Mouse (Mus musculus) embryonic fibroblast, embryonic 13.5 days (primary cell): ENCODE results near the gene Fut9. TPM values are rescaled to one million over a fixed set of nuclear protein-coding genes. Genes with fewer than 3 reads are reported as not detected.

Source experiments
- H3K27ac ChIP-seq: 2 replicates; pipeline ENCODE4 v1.5.1; 2012; ENCODE audit warnings: low read length, control low read depth, inconsistent platforms; ENCODE audit not compliant: insufficient read depth
- H3K4me1 ChIP-seq: 2 replicates; pipeline ENCODE4 v1.6.1; 2011; ENCODE audit warnings: low read length; ENCODE audit not compliant: control insufficient read depth, insufficient read depth
- H3K4me3 ChIP-seq: 2 replicates; pipeline ENCODE4 v1.5.1; 2011; ENCODE audit warnings: mild to moderate bottlenecking, control low read depth, low read length; ENCODE audit not compliant: insufficient read depth
- CTCF ChIP-seq: IDR thresholded peaks from 2 replicates; pipeline ENCODE4 v1.5.1; 2011; ENCODE audit warnings: mild to moderate bottlenecking, control low read depth, low read length, moderate library complexity, borderline replicate concordance; ENCODE audit not compliant: insufficient read depth
- POLR2A ChIP-seq: IDR thresholded peaks from 2 replicates; pipeline ENCODE4 v1.6.1; 2011; ENCODE audit warnings: low read depth, mild to moderate bottlenecking, control low read depth, low read length, moderate library complexity
- polyA plus RNA-seq: library from polyadenylated mRNA; stranded (reverse); fragments of >200 nt; gene quantifications from 2 replicates; pipeline ENCODE4 v1.2.4, GENCODE M21; 2011; ENCODE audit warnings: low read depth; ENCODE audit not compliant: missing spikeins, insufficient read length

The Fut9 gene
- polyA plus RNA-seq, 1 experiment = 0.05 TPM

- no peaks in the 10 kb centered on the region for H3K4me1 ChIP-seq
- H3K27ac ChIP-seq = no peak overlapping the region
- TF ChIP-seq POLR2A (no peak), CTCF (no peak)
- H3K4me3 ChIP-seq = no peak overlapping the region
Observed at GRCm38 (mm10) chr4:25613426-25613825, 186.6 kb downstream of the Fut9 start.

GRCm38 (mm10) chr4:25610481-25610880 is 189.6 kb downstream of the Fut9 start:
- TF ChIP-seq POLR2A (no peak), CTCF (no peak)
- Histone ChIP-seq H3K4me3 (no peak overlapping the region), H3K4me1 (no peaks in the 10 kb centered on the region), H3K27ac (no peak overlapping the region)

GRCm38 (mm10) chr4:25593218-25593617 is 206.8 kb downstream of the Fut9 start:
- no peak overlapping the region for H3K4me3 ChIP-seq
- no peak for TF ChIP-seq CTCF
- no peak for TF ChIP-seq POLR2A
- no peaks in the 10 kb centered on the region for H3K4me1 ChIP-seq
- H3K27ac ChIP-seq = no peak overlapping the region
